Mouse (Mus musculus) midbrain, embryonic 10.5 days (tissue): ENCODE results near the gene Plxna2. TPM values are rescaled to one million over a fixed set of nuclear protein-coding genes. Genes with fewer than 3 reads are reported as not detected.

ENCODE experiments used
- DNase-seq: peaks from one replicate; pipeline ENCODE4 v3.0.0-alpha.2; 2017; ENCODE audit warnings: low spot score
- H3K27ac ChIP-seq: fragments of 300-500 bp; sonication (generic); replicated peaks from 2 replicates; pipeline ENCODE4 v1.5.1; 2016; ENCODE audit warnings: mild to moderate bottlenecking
- H3K27me3 ChIP-seq: fragments of 300-500 bp; sonication (generic); 2 replicates; pipeline ENCODE4 v1.6.1; 2016; ENCODE audit warnings: low read depth, mild to moderate bottlenecking; ENCODE audit not compliant: poor library complexity, severe bottlenecking
- H3K36me3 ChIP-seq: fragments of 300-500 bp; sonication (generic); 2 replicates; pipeline ENCODE4 v1.6.1; 2016; ENCODE audit warnings: mild to moderate bottlenecking, moderate library complexity
- H3K4me1 ChIP-seq: fragments of 300-500 bp; sonication (generic); 2 replicates; pipeline ENCODE4 v1.6.1; 2016
- H3K4me3 ChIP-seq: fragments of 300-500 bp; sonication (generic); 2 replicates; pipeline ENCODE4 v1.5.1; 2016; ENCODE audit warnings: mild to moderate bottlenecking, moderate library complexity
- H3K9me3 ChIP-seq: fragments of 300-500 bp; sonication (generic); replicated peaks from 2 replicates; pipeline ENCODE4 v1.6.1; 2016; ENCODE audit warnings: mild to moderate bottlenecking
- WGBS: fragments of 180-500 bp; shearing (Covaris S2); methylation state at CpG from one replicate; pipeline ENCODE4 v1.1.7; 2016; 5-methylcytosine and 5-hydroxymethylcytosine counted together
- polyA plus RNA-seq: library from polyadenylated mRNA; unstranded; fragments of >200 nt; fragmentation: Nextera tagmentation; extraction: Ambion mirVana; gene quantifications from 2 replicates; pipeline ENCODE4 v1.2.1, GENCODE M21; 2016

Gene Plxna2
- polyA plus RNA-seq, 1 experiment from 2014 or later: 9.2 TPM

DNA sequence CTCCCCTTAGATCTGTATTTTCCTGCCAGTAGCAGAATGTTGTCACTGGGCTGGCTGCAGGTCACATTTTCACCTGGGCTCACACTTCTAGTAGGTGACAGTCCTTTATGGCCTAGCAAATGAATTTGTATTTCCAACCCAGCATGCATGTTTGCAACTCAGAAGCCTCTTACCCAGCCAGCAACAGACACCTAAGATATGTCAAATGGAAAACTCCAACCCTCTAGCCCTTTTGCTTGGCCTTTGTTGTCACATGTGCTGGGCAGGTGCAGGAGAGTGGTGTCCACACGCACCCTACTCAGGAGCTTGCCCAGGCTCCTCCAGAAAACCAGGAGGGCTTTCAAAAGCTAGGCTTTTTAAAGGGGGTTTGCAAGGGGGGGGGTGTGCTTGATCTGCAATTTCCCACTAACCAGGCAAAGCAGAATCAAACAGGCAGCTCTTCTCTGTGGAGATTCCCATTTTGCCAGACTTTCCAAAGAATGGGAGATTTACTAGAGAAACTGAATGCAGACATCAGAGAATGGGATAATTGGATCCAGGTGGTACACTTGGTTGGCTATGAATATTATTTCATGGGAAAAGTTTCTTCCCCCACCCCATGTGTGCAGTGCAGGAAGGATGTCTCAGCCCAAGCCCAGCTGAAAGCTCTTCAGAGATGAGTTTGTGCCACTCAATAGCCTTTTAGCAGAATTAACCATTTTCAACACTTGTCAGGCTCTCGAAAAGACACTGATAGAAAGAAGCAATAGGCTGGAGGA is 127.3 kb downstream of the Plxna2 start:
- peaks cover 24% of the 10 kb centered on the region for H3K4me1 ChIP-seq
- DNase-seq: no peak
- H3K4me3 ChIP-seq: no peak overlapping the region
- H3K36me3 ChIP-seq: peaks cover 14% of the 10 kb centered on the region
- 0 out of 2 replicates have a peak overlapping the region, but pooled peaks have one; percentile 46 for H3K27ac ChIP-seq
- no peaks in the 10 kb centered on the region for H3K27me3 ChIP-seq
- H3K9me3 ChIP-seq: no peaks in the 10 kb centered on the region
- WGBS: 86% methylated on average over 2 of the region's 2 CpGs

GRCm38 (mm10) chr1:194746332-194747249 is 128.6 kb downstream of the Plxna2 start:
- Histone ChIP-seq H3K9me3 (no peaks in the 10 kb centered on the region), H3K4me1 (peaks cover 24% of the 10 kb centered on the region), H3K27me3 (no peaks in the 10 kb centered on the region), H3K36me3 (peaks cover 25% of the 10 kb centered on the region), H3K27ac (peak overlapping the region; percentile 71), H3K4me3 (no peak overlapping the region)
- DNase-seq: peak; percentile 61
- WGBS: 30% methylated on average over 6 of the region's 6 CpGs

DNA sequence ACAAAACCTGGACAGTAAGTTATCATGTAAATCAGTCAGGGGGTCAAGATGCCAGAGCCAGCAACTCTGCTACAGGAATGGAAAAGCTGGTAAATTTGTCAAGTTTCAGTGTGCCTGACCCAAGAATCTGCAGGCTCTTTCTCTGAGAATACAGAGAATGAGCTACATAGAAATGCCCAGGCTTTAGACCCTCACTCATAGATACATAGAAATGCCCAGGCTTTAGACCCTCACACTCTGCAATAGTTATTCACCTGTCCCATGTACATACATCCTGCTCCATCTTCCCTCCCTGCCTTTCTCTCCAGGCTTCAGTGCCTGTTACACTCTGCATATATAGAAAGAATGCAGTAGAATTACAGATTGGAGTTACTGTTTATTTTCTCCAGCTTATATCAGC is 129.2 kb downstream of the Plxna2 start:
- peaks cover 24% of the 10 kb centered on the region for H3K4me1 ChIP-seq
- DNase-seq: no peak

GRCm38 (mm10) chr1:194753168-194753567 is 135.2 kb downstream of the Plxna2 start:
- H3K9me3 ChIP-seq: no peaks in the 10 kb centered on the region
- H3K36me3 ChIP-seq: peaks cover 50% of the 10 kb centered on the region
- no peaks in the 10 kb centered on the region for H3K27me3 ChIP-seq
- H3K4me1 ChIP-seq: no peaks in the 10 kb centered on the region
- no peak overlapping the region for H3K27ac ChIP-seq
- 48% methylated on average over 2 of the region's 2 CpGs for WGBS
- H3K4me3 ChIP-seq: no peak overlapping the region
- DNase-seq: peak; percentile 44

More for the DNA sequence above, 129.2 kb downstream of the Plxna2 start:
- Histone ChIP-seq H3K4me3 (no peak overlapping the region), H3K36me3 (peaks cover 25% of the 10 kb centered on the region), H3K9me3 (no peaks in the 10 kb centered on the region), H3K27ac (peak overlapping the region; percentile 71), H3K27me3 (no peaks in the 10 kb centered on the region)

GRCm38 (mm10) chr1:194756001-194756400 is 138.0 kb downstream of the Plxna2 start:
- DNase-seq: no peak
- peaks cover 39% of the 10 kb centered on the region for H3K36me3 ChIP-seq

DNA sequence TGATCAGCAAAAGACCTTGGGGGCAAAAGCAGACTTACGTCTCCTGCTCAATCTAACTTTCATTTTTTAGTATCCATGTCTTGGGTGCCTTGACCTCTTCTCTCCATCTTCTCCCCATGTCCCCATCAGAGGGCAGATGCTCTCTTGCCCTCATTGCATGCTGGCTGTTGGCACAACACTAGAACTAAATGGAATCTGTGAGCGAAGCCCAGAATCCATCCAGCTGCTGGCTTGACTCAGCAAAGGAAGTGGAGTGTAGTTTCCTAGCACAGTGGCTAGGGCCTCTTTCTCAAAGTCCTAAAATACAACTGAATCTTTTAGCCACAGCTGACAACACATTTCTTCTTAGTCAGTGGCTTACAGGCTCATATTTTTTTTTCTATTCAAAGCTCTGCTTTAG is 138.4 kb downstream of the Plxna2 start:
- Histone ChIP-seq H3K4me1 (no peaks in the 10 kb centered on the region), H3K27ac (no peak overlapping the region), H3K9me3 (no peaks in the 10 kb centered on the region), H3K4me3 (no peak overlapping the region), H3K36me3 (peaks cover 35% of the 10 kb centered on the region), H3K27me3 (no peaks in the 10 kb centered on the region)
- DNase-seq: no peak
- WGBS: 84% methylated on average over 2 of the region's 2 CpGs

More at GRCm38 (mm10) chr1:194756001-194756400, 138.0 kb downstream of the Plxna2 start:
- Histone ChIP-seq H3K4me1 (no peaks in the 10 kb centered on the region), H3K27me3 (no peaks in the 10 kb centered on the region), H3K4me3 (no peak overlapping the region), H3K9me3 (no peaks in the 10 kb centered on the region), H3K27ac (no peak overlapping the region)

GRCm38 (mm10) chr1:194756863-194757262 is 138.8 kb downstream of the Plxna2 start:
- 93% methylated on average over 3 of the region's 3 CpGs for WGBS
- Histone ChIP-seq H3K27ac (no peak overlapping the region), H3K36me3 (peaks cover 36% of the 10 kb centered on the region), H3K4me3 (no peak overlapping the region), H3K9me3 (no peaks in the 10 kb centered on the region), H3K4me1 (no peaks in the 10 kb centered on the region), H3K27me3 (no peaks in the 10 kb centered on the region)
- no peak for DNase-seq

DNA sequence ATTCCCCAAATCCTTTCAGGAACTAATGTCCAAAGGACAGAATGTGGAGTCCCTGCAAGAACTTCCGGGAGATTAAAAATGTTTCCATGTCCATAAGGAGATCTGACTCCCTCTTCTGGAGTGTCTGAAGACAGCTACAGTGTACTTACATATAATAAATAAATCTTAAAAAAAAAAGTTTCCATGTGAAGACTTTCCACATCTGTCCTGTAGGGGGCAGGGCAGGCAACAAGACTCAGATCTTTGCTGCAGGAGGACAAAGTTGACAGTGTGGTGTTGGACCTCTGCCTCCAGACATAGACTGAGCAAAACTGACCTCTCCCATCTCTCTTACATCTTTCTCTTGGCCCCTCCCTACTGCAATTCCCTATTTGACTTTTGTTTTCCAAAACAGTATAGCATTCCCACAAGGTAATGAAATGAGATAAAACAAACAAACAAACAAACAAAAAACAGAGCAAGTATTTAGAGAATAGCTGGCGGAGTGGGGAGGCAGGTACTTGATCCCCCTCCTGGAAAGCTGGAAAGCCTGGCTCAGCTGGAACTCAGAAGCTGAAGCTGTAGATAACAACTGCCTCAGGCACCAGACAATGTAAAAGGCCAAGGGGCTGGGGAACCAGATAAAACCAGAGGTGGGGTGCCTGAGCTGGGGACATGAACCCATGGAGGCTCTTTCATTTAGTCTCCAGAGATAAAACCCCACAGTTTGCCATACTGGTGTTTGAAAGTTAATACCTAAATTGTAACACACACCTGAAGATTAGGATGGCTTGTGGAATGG is 143.6 kb downstream of the Plxna2 start:
- Histone ChIP-seq H3K4me1 (no peaks in the 10 kb centered on the region), H3K4me3 (no peak overlapping the region), H3K27ac (no peak overlapping the region), H3K27me3 (no peaks in the 10 kb centered on the region), H3K36me3 (peaks cover 49% of the 10 kb centered on the region), H3K9me3 (no peaks in the 10 kb centered on the region)
- 83% methylated on average over 2 of the region's 2 CpGs for whole genome bisulfite sequencing
- no peak for DNase-seq

- no peaks in the 10 kb centered on the region for H3K27me3 ChIP-seq
- WGBS: 71% methylated on average over 5 of the region's 5 CpGs
Observed at GRCm38 (mm10) chr1:194762896-194763295, 144.9 kb downstream of the Plxna2 start.

GRCm38 (mm10) chr1:194764951-194765350 is 146.9 kb downstream of the Plxna2 start:
- no peaks in the 10 kb centered on the region for H3K9me3 ChIP-seq
- no peaks in the 10 kb centered on the region for H3K27me3 ChIP-seq
- H3K4me1 ChIP-seq: no peaks in the 10 kb centered on the region
- H3K4me3 ChIP-seq: no peak overlapping the region
- no peak for DNase-seq
- no peak overlapping the region for H3K27ac ChIP-seq
- peaks cover 58% of the 10 kb centered on the region for H3K36me3 ChIP-seq

More at GRCm38 (mm10) chr1:194762896-194763295, 144.9 kb downstream of the Plxna2 start:
- H3K4me3 ChIP-seq: no peak overlapping the region
- DNase-seq: no peak
- no peaks in the 10 kb centered on the region for H3K4me1 ChIP-seq
- H3K27ac ChIP-seq: no peak overlapping the region
- H3K9me3 ChIP-seq: no peaks in the 10 kb centered on the region
- H3K36me3 ChIP-seq: peaks cover 56% of the 10 kb centered on the region

- no peak overlapping the region for H3K4me3 ChIP-seq
- no peaks in the 10 kb centered on the region for H3K4me1 ChIP-seq
- H3K27me3 ChIP-seq: no peaks in the 10 kb centered on the region
- 92% methylated on average over 1 of the region's 1 CpGs for WGBS
- H3K27ac ChIP-seq: no peak overlapping the region
- H3K36me3 ChIP-seq: peaks cover 34% of the 10 kb centered on the region
- H3K9me3 ChIP-seq: no peaks in the 10 kb centered on the region
- DNase-seq: no peak
Observed at GRCm38 (mm10) chr1:194768799-194769198, 150.8 kb downstream of the Plxna2 start.

- no peak overlapping the region for H3K4me3 ChIP-seq
- WGBS: 82% methylated on average over 3 of the region's 3 CpGs
- no peaks in the 10 kb centered on the region for H3K27me3 ChIP-seq
- no peak for DNase-seq
- H3K36me3 ChIP-seq: peaks cover 10% of the 10 kb centered on the region
- no peak overlapping the region for H3K27ac ChIP-seq
- H3K4me1 ChIP-seq: no peaks in the 10 kb centered on the region
- no peaks in the 10 kb centered on the region for H3K9me3 ChIP-seq
Observed at GRCm38 (mm10) chr1:194772053-194772452, 154.0 kb downstream of the Plxna2 start.
